Mouse (Mus musculus): Measurements from ENCODE around the gene Gm379. TPM values are rescaled to one million over a fixed set of nuclear protein-coding genes. Genes with fewer than 3 reads are reported as not detected.

Gene Gm379
- not detected for polyA plus RNA-seq (2017; shearing (Covaris generic))

GRCm38 (mm10) chrX:108664885-108665284, at the start of gene Gm379:
Gm379 (minus strand) TSS chrX:108664891.

Other genes with a start within 250 kb of the Gm379 start
- 2.5 TPM for gene Brwd3, start 169.5 kb upstream of the Gm379 start, polyA plus RNA-seq (2017; shearing (Covaris generic))

Data from CD4-positive, CD25-positive, alpha-beta regulatory T cell (primary cell).